Mouse (Mus musculus) liver, adult 2 months (tissue): ENCODE measurements around the gene Cldn7.

Experiments used
- CTCF ChIP-seq: fragments of 200-500 bp; IDR thresholded peaks from 2 replicates; pipeline ENCODE4 v1.5.1; 2011; ENCODE audit warnings: low read depth, low read length, control low read depth
- POLR2A ChIP-seq: fragments of 200-500 bp; IDR thresholded peaks from 2 replicates; pipeline ENCODE4 v1.6.1; 2011; ENCODE audit warnings: low read length, control low read depth; ENCODE audit not compliant: insufficient read depth; ENCODE audit errors: extremely low read depth

GRCm38 (mm10) chr11:70016669-70017068, 52.1 kb downstream of the Cldn7 start, which contains the start of gene Dlg4:
- TF ChIP-seq CTCF (no peak), POLR2A (no peak)
